Mouse (Mus musculus): ENCODE measurements at regions not wholly inside any gene's neighbourhood (a gene's known extent, or its start where the extent isn't known, plus 50 kb on each side); places are given as distances from the start of the nearest gene placed in this dataset.

- no peak for DNase-seq (ENCODE audit: low read depth, low spot score)
Measured at GRCm38 (mm10) chr10:109486917-109487604, 476.3 kb upstream of the Syt1 start.

- no peak for DNase-seq (ENCODE audit: low read depth, low spot score)
Measured at GRCm38 (mm10) chr10:109480551-109480950, 469.8 kb upstream of the Syt1 start.

- DNase-seq (ENCODE audit: low read depth, low spot score) = no peak
Measured at GRCm38 (mm10) chr10:109479941-109480340, 469.2 kb upstream of the Syt1 start.

- no peak for DNase-seq (ENCODE audit: low read depth, low spot score)
Measured at GRCm38 (mm10) chr10:109466516-109466915, 455.7 kb upstream of the Syt1 start.

- DNase-seq (ENCODE audit: low read depth, low spot score) = no peak
Measured at GRCm38 (mm10) chr10:109431112-109431511, 420.3 kb upstream of the Syt1 start.

GRCm38 (mm10) chr10:109427878-109428277, 417.1 kb upstream of the Syt1 start:
- DNase-seq (ENCODE audit: low read depth, low spot score) = no peak

- DNase-seq (ENCODE audit: low read depth, low spot score) = no peak
Measured at GRCm38 (mm10) chr10:109407011-109407410, 396.2 kb upstream of the Syt1 start.

GRCm38 (mm10) chr10:109405116-109405685, 394.4 kb upstream of the Syt1 start:
- no peak for DNase-seq (ENCODE audit: low read depth, low spot score)

GRCm38 (mm10) chr10:109383758-109384157, 373.0 kb upstream of the Syt1 start:
- peak; percentile 25 for DNase-seq (ENCODE audit: low read depth, low spot score)

GRCm38 (mm10) chr10:109378846-109379245, 368.1 kb upstream of the Syt1 start:
- no peak for DNase-seq (ENCODE audit: low read depth, low spot score)

GRCm38 (mm10) chr10:109360161-109360560, 349.4 kb upstream of the Syt1 start:
- DNase-seq (ENCODE audit: low read depth, low spot score) = no peak

GRCm38 (mm10) chr10:109358812-109359211, 348.0 kb upstream of the Syt1 start:
- no peak for DNase-seq (ENCODE audit: low read depth, low spot score)

GRCm38 (mm10) chr10:109332846-109333386, 322.1 kb upstream of the Syt1 start:
- DNase-seq (ENCODE audit: low read depth, low spot score) = no peak

GRCm38 (mm10) chr10:109309286-109309685, 298.5 kb upstream of the Syt1 start:
- DNase-seq (ENCODE audit: low read depth, low spot score) = no peak

GRCm38 (mm10) chr10:109300199-109300598, 289.4 kb upstream of the Syt1 start:
- DNase-seq (ENCODE audit: low read depth, low spot score) = no peak

- no peak for DNase-seq (ENCODE audit: low read depth, low spot score)
Measured at GRCm38 (mm10) chr10:109299785-109300184, 289.0 kb upstream of the Syt1 start.

- DNase-seq (ENCODE audit: low read depth, low spot score) = no peak
Measured at GRCm38 (mm10) chr10:109283348-109283747, 272.6 kb upstream of the Syt1 start.

- DNase-seq (ENCODE audit: low read depth, low spot score) = no peak
Measured at GRCm38 (mm10) chr10:109249781-109250180, 239.0 kb upstream of the Syt1 start.

- no peak for DNase-seq (ENCODE audit: low read depth, low spot score)
Measured at GRCm38 (mm10) chr10:109246328-109246727, 235.5 kb upstream of the Syt1 start.

GRCm38 (mm10) chr10:109237026-109237425, 226.2 kb upstream of the Syt1 start:
- DNase-seq (ENCODE audit: low read depth, low spot score) = no peak

GRCm38 (mm10) chr10:109226989-109227388, 216.2 kb upstream of the Syt1 start:
- no peak for DNase-seq (ENCODE audit: low read depth, low spot score)

GRCm38 (mm10) chr10:109188761-109189503, 178.2 kb upstream of the Syt1 start:
- no peak for DNase-seq (ENCODE audit: low read depth, low spot score)

Data from mesoderm, embryonic 11.5 days (tissue).